Mouse (Mus musculus): ENCODE measurements around the gene Agtrap. TPM values are rescaled to one million over a fixed set of nuclear protein-coding genes. Genes with fewer than 3 reads are reported as not detected.
"Not testable (repeated sequence)": the region's sequence is repeated elsewhere in the genome, so short reads cannot be mapped to it uniquely, and the experiment has no call there.

Agtrap gene
- total RNA-seq, 1 experiment from 2014 or later: 27.8 TPM

DNA sequence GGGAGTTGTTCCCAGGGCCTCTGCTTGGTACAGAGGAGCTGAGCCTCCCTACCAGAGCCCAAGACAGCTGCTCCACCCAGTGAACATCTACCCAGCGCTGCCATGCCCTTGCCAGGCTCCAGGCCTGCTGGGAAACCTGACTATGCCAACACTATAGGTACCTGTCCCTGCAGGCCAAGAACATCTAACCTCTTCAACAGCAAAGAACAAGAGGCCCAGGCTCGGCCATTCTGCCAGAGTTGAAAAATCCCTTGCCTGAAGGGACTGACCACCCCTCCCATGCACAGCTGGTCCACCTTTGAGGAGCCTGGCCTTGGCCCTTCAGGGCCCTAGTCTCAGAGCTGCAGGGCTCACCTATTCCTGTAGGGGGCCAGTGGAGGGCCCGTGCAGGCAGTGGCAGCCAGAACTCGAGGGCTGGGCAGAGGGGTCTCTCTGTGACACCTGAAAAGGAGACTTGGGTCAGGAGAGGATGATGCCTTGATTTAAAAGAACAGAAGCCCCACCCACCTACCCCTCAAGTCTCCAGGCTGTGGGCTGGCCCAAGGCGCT, 30.1 kb downstream of the Agtrap start:
- no peak for ATAC-seq (replicated peaks; ENCODE audit: insufficient number of reproducible peaks, low FRiP score, low TSS enrichment, poor library complexity, severe bottlenecking)

GRCm38 (mm10) chr4:148056801-148057200, 31.0 kb downstream of the Agtrap start:
- no peak for ATAC-seq (replicated peaks; ENCODE audit: insufficient number of reproducible peaks, low FRiP score, low TSS enrichment, poor library complexity, severe bottlenecking)

- no peak for ATAC-seq (replicated peaks; ENCODE audit: insufficient number of reproducible peaks, low FRiP score, low TSS enrichment, poor library complexity, severe bottlenecking)
Observed at GRCm38 (mm10) chr4:148056246-148056645, 31.6 kb downstream of the Agtrap start.

GRCm38 (mm10) chr4:148054961-148055695, 32.7 kb downstream of the Agtrap start:
- no peak for ATAC-seq (replicated peaks; ENCODE audit: insufficient number of reproducible peaks, low FRiP score, low TSS enrichment, poor library complexity, severe bottlenecking)

DNA sequence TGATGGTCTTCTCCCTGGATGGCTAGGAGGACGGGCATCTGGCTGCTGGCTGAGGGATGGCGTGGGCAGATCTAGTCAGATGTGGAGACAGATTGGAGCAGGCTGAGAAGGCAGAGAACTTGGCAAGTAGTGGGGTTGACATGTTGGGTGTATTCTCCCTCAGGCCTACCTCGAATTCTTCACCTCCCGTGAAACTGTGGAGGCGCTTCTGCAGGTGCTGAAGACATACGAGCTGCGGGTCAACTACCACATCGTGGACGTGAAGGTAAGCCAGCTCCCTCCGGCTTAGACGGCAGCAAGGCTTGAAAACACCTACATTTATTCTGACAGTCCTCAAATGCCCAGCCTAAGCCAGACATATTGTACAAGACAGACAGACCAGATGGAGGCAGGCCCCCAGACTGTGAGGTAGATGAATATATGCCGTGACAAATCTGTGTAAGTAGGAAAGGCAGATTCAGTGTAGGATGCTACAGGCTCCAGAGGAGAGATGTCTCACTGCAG, 34.4 kb downstream of the Agtrap start:
- no peak for ATAC-seq (replicated peaks; ENCODE audit: insufficient number of reproducible peaks, low FRiP score, low TSS enrichment, poor library complexity, severe bottlenecking)

GRCm38 (mm10) chr4:148052976-148053375, 34.9 kb downstream of the Agtrap start:
- no peak for ATAC-seq (replicated peaks; ENCODE audit: insufficient number of reproducible peaks, low FRiP score, low TSS enrichment, poor library complexity, severe bottlenecking)

GRCm38 (mm10) chr4:148051886-148052285, 35.9 kb downstream of the Agtrap start:
- no peak for ATAC-seq (replicated peaks; ENCODE audit: insufficient number of reproducible peaks, low FRiP score, low TSS enrichment, poor library complexity, severe bottlenecking)

- ATAC-seq (replicated peaks; ENCODE audit: insufficient number of reproducible peaks, low FRiP score, low TSS enrichment, poor library complexity, severe bottlenecking): no peak
Observed at GRCm38 (mm10) chr4:148051046-148051776, 36.6 kb downstream of the Agtrap start.

GRCm38 (mm10) chr4:148050396-148050914, 37.4 kb downstream of the Agtrap start:
- not testable (repeated sequence) for ATAC-seq (replicated peaks; ENCODE audit: insufficient number of reproducible peaks, low FRiP score, low TSS enrichment, poor library complexity, severe bottlenecking)

- no peak for ATAC-seq (replicated peaks; ENCODE audit: insufficient number of reproducible peaks, low FRiP score, low TSS enrichment, poor library complexity, severe bottlenecking)
Observed at GRCm38 (mm10) chr4:148046450-148047031, 41.3 kb downstream of the Agtrap start.

GRCm38 (mm10) chr4:148044113-148044512, 43.7 kb downstream of the Agtrap start:
- ATAC-seq (replicated peaks; ENCODE audit: insufficient number of reproducible peaks, low FRiP score, low TSS enrichment, poor library complexity, severe bottlenecking): no peak

DNA sequence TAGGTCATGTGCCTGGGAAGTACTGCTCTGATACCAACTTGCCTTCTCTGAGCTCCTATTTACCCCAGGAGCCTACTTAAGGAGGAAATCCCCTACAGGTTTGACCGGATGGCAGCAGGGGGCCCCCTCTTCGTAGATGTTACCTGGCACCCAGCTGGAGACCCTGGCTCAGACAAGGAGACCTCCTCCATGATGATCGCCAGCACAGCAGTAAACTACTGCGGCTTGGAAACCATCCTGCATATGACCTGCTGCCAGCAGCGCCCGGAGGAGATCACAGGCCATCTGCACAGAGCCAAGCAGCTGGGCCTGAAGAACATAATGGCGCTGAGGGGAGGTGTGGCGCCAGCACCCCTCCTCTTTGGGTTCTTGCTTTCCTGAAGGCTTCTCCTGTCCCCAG, 44.5 kb downstream of the Agtrap start:
- not testable (repeated sequence) for ATAC-seq (replicated peaks; ENCODE audit: insufficient number of reproducible peaks, low FRiP score, low TSS enrichment, poor library complexity, severe bottlenecking)

DNA sequence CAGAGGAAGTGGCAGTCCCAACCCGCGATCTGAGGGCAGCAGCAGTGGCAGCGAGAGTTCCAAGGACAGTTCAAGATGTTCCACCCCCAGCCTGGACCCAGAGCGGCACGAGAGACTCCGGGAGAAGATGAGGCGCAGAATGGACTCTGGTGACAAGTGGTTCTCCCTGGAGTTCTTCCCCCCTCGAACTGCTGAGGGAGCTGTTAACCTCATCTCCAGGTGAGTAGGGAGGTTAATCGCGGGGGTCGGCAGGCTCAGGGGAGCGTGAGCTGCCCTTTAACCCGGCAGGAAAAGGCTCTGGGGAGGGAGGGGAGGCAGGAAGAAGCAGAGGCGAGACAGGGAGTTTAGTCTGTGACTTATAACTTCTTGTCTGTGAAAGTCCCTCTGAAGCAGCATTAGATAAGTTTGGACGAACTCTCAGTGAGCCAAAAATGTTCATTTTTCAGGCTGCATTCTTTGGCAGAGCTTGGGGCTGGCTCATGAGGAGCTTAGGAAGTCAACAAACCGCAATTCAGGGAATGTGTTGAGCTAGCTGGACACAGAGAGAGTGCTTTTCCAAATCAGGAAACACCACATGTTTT, 46.1 kb downstream of the Agtrap start:
- no peak for ATAC-seq (replicated peaks; ENCODE audit: insufficient number of reproducible peaks, low FRiP score, low TSS enrichment, poor library complexity, severe bottlenecking)

DNA sequence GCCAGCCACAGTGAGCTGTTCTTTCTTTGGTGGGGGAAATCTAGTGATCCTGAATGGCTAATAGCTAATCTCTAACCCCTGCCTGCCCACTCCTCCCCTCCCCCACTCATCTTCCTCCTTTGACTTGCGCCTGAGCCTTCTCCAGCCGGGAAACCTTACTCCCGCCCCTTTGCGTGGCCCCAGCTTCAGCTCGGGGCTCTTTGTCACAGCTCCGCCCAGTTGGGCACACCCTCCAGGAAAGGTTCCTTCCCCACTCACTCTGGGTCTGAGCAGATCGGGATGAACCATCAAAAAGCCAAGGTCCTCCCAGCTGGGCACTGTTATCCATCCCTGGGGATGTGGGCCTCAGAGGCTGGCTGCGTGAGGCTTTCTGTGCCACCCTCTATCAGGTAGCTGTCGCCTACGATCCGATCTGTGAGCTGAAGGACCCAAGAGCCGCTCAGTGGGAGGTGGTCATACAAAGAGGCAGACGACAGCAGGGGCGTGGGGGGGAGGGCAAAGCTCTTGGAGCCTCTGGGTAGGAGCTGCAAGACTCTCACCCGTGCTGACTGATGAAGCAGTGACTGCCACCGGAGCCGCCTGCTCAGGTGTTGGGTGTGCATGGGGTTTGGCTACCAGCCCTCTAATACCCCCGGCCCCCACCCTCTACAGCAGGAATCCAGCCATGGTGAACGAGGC, 46.8 kb downstream of the Agtrap start:
- ATAC-seq (replicated peaks; ENCODE audit: insufficient number of reproducible peaks, low FRiP score, low TSS enrichment, poor library complexity, severe bottlenecking): no peak

DNA sequence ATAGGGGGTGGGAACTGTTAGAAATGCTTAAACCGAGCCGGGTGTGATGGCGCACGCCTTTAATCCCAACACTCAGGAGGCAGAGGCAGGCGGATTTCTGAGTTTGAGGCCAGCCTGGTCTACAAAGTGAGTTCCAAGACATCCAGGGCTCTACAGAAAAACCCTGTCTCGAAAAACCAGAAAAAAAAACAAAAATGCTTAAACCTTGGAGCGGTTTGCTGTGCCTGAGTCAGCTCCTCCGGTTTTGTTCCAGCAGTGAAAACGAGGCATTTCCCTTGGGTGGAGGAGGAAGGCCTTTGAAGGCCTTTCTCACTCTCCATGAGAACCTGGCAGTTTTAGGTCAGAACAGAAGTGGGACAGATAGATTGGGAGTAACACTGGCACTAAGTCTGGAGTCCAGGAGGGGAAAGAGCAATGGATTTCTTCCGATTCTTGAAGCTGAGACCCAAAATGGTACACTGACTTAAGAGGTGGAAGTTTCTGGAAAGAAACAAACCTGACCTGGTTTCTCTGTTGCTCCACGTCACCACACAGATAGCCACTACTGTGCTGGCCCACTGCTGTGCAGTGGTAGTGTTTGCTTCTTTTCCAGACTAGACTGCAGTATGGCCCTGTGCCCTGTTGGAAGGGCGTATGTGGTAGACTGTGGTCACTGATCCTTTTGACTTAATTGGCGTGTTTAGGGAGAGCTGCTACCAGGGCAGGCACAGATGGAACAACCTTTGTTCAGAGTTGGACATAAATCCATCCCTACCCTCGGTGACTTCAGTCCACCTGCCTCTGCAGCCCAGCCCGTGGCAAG, 47.6 kb downstream of the Agtrap start:
- ATAC-seq (replicated peaks; ENCODE audit: insufficient number of reproducible peaks, low FRiP score, low TSS enrichment, poor library complexity, severe bottlenecking): no peak

DNA sequence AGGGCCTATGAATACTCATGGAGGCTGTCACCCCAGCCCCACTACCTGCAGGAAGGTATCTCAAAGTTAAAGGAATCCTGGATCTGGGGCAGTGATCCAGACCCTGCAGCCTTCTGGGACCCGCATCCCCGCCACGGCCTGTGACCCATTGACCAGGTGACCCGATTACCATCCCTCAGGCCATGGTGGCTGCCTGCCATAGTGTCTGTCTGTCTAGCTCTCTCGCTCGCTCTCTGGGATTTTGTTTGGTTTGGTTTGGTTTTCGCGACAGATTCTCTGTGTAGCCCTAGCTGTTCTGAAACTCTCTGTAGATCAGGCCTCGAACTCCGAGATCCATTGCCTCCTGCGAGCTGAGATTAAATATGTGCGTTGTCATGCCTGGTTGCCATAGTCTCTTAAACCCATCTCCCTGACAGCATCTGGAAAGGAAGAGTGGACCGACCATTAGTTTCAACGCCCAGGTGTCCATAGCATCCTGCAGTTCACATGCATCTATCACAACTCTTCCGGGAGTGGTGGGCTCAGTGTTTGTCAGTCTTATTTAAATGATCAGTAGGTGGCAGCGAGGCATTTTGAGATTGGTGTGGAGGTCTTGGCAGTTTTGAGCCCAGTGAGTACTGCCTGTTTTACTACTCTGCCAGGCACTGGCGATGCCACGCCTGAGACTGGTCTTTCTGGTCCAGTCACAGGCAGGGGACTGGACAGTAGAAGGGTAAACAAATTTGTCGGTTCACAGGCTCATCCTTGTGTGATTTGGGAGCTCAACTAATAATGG, 48.4 kb downstream of the Agtrap start:
- no peak for ATAC-seq (replicated peaks; ENCODE audit: insufficient number of reproducible peaks, low FRiP score, low TSS enrichment, poor library complexity, severe bottlenecking)

All from monocyte, adult 5-6 weeks (primary cell).